Mouse (Mus musculus) gonadal fat pad, adult 2 months (tissue): Measurements from ENCODE around the gene Atp6v0d1. TPM values are rescaled to one million over a fixed set of nuclear protein-coding genes. Genes with fewer than 3 reads are reported as not detected.
A peak's percentile ranks its signal among the peaks of the same experiment; 100 is the strongest.

Source experiments
- DNase-seq: peaks from one replicate; pipeline ENCODE4 v3.0.0-alpha.2; 2012; ENCODE audit warnings: low read depth
- polyA plus RNA-seq: library from polyadenylated mRNA; depleted of rRNA; stranded (reverse); fragments of >200 nt; gene quantifications from 2 replicates; pipeline ENCODE4 v1.2.3, GENCODE M21; 2012

Atp6v0d1 gene
- polyA plus RNA-seq, 1 experiment: 163 TPM

DNA sequence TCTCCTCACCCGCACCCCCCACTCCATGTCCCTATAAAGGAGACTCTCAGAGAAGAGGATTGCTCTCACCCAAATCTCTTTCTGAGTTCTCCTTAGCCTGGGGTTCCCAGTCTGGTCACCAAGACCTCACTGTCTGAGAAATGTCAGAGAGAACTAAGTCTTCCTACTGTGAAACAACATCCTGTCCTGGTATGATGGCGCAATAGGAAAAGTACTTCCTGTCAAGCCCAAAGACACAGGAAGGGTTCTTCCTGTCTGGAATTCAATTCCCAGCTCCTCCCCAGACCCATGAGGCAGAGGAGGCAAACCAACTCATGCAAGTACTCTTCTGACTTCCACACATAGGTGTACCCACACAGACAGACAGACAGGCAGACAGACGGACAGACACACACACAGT lies 61.2 kb downstream of the Atp6v0d1 start:
- DNase-seq: no peak

DNA sequence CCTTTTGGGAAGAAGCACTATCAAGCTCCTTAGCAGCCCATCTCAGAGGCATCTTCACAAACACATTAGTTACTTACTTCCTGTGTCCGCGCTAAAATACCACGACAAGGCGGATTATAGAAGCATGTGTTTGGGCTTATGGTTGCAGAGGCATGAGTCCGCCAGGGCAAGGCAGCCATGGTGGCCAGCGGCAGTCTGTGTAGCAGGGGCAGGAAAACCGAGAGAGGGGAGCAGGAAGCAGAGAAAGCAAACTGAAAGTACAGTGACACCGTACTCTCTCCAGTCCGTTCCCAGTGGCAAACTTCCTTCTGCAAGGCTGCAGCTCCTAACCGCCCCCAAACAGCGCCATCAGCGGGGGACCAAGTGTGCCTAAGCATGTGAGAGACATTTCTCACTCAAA lies 66.1 kb downstream of the Atp6v0d1 start:
- no peak for DNase-seq

DNA sequence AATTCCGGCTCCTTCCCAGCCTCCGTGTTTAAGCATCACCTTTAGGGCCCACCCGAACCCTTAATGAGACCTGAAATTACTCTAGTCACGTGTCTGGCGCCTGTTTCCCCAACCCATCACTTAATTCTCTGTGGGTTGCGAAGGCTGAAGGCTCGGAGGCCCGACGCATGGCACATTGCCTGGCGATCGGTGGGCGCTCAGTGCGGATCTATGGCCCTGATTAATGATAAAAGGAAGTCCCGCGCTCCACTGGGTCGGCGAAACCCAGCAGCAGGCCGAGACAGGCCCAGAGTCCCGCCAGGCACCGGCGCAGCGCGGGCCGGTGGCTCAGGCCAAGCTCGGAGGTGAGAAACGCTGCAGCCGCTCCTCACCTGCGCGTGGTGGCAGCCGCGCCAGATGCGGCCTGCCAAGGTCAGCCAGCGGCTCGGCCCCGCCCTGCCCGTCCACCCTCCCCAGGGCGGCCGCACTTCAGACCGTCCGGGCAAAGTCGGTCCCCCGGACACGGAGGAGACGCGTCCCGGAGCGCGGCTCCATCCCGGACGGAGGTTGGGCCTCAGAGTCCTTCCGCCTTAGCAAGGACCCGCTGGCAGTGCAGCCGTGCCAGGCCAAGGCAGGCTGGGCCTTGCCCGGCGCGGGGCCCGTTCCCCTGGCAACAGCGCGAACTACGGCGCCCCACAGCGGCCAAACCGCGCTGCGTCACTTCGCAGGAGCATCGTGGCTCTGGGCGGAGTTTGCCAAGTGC lies 69.2 kb downstream of the Atp6v0d1 start, which contains the start of gene Zdhhc1:
Zdhhc1 (minus strand) TSS at position 464 of the 742 bp plus-strand sequence.
- no peak for DNase-seq

DNA sequence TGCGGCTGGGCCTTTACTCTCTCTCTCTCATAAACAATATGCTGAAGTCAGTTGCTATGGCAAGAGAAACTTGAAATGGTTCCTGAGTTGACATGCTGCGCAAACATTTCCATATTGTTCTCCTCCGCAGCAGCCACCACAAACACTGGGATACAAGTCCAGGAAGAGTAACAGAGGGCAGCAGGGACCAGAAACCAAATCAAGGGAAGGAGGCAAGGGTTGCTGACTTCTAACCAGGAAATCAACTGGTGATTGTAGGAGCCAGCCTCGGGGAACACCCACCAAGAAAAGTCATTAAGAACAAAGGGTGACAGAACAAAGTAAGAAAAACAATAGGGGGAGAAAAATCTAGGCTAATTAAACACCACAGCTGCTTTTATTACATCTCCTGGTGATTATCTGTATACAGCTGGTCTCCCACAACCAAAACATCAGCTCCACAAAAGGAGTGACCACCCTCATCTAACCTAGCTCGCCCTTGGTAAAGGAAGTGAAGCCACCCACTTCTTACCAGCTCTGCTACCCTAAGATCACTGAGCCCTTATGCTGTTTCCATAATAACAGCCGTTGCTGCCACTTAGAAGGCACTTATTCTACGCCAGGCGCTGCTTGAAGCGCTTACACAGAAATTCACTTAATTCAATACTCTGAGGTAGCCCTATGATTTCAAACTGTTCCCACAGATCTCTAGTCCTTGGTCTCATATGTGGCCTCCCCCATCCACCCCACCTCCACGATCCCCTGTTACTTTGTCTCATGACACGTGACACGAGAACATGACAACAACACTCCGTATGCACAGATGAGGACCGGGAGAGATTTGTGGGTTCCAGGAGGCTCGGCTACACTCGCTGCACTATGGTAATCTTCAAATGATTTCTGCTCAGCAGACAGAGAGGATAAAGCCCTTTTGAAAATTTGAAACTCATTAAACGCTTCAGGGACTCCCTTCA lies 70.2 kb downstream of the Atp6v0d1 start:
- no peak for DNase-seq

DNA sequence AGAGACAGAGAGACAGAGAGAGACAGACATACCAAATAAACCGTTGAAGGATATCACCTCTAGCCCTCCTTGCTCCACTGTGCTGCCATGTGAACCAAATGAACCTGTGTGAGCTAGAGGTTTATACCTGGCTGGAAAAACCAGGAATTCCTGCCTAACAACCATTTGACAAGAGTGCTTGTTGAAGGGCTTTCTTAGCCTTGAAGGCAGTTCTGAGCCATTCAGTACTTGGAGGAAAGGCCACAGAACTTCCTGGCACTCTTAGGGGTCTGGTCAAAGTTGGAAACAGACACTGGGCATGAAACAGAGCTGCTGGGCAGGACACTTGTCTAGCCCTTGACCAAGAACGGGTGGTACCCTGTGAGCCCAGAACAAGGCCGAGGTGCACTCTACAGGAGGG lies 71.3 kb downstream of the Atp6v0d1 start:
- DNase-seq: peak; percentile 94

DNA sequence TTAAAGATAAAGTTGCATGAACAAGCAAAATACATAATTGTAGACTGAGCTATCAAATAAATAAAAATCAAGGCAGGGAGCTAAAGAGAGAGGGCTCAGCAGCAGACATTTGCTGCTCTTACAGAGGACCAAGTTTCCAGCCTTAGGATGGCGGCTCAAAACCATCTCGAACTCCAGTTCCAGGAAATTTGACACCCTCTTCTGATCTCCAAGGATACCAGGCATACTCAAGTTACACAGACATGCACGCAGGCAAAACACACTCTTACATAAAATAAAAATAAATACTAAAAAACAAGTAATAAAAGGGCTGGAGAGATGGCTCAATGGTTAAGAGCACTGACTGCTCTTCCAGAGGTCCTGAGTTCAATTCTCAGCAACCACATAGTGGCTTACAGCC lies 72.4 kb downstream of the Atp6v0d1 start:
- no peak for DNase-seq

DNA sequence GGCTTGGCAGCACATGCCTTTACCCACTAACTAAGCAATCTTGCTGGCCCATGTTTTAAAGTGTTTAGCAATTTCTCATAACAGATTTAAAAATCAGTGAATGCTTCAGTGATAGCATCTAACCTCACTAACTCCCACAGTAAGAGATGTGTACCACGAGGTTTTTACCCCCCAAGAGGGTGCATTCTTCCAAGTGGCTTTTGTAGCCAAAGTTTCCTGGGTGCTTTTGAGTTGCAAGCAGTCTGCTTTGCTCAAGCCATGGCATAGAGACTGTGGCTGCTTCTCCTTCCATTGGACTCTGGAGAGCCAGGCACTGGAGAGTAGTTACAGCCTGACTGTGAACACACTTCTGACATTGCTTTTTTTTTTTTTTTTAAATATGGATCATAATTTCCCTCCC lies 76.6 kb downstream of the Atp6v0d1 start:
- no peak for DNase-seq

DNA sequence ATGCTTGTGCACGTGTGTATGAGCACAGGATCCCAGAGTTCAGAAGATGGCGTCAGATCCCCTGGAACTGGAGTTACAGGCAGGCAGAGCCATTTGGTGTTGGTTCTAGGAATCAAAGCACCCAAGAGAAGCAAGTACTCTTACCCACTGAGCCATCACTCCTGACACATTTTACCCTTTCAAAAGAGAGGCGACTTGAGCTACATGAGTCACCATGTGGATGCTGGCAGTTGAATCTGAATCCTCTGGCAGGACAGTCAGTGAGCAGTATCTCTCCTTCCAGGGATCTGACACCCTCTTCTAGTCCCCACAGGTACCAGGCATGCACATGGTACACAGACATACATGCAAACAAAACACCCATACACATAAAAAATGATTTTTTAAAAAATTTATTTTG lies 77.8 kb downstream of the Atp6v0d1 start:
- no peak for DNase-seq

DNA sequence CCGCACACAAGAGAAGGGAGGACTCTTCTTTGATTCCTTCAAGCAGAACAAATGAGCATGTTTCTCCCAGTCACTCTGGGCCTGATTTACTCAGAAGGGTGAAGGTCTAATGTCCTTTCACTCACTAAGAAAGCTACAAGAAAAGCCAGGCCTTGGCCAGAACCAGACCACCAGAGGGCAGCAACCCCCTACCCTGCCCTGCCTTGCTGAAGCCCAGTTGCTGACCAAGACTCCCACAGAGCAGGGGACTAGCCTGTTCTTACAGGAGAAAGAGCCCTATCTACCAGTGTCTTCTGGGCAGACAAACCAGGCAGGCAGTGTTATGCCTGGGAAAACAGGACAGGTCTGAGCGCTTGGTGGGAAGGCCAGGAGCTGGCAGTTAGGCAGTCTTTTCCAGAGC lies 81.5 kb downstream of the Atp6v0d1 start:
- no peak for DNase-seq

DNA sequence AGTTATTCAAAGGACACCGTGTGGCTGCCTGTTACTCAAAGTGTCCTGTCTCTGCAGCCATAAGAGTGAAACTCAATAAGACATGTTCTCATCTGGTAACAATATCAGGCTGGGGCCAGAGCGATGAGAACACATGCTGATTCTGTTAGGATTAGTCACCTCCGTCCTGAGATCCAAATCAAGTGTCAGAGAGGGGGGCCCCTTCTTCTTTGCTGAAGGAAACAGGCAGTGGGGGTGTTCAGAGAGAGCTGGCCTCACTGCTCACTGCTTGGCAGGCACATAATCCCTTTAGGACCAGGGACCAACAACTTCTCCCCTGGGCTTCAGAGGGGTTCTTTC lies 81.8 kb downstream of the Atp6v0d1 start:
- DNase-seq: no peak

DNA sequence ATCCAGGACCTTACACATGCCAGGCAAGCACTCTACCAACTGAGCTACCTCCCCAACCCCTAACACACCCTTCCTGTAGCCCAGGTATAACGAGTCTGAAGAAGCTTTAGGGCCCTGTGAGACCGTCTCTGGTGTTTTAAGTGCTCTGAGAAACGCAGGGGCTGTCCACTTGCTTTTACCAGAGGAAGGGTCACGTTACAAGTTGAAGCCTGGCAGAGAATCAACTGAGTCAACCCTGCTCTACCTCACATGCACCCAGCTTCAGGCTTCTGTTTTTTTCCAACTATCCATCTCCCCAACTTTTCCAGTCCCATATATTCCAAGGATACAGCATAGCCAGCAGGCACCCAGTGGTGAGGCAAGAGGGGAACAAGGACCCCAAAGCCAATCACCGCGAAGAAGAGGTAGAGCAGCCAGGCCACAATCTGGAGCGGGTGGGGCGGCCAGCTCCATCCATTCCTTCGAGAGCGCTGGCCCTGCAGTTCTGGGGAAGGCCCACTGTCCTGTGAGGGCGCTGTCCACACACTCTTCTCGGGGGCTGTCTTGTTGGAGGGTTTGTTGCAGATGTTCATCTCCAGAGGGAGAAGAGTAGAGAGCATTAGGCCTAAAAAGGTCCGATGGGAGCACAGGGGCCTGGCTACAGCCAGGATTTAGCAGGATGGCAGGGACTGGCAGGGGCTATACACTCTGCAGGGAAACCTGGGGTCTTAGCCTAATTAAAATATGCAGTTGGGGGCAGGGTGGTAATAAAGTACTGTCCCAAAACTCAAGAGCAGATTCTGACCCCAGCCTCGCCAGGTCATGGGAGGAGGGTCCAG lies 82.4 kb downstream of the Atp6v0d1 start:
- no peak for DNase-seq

DNA sequence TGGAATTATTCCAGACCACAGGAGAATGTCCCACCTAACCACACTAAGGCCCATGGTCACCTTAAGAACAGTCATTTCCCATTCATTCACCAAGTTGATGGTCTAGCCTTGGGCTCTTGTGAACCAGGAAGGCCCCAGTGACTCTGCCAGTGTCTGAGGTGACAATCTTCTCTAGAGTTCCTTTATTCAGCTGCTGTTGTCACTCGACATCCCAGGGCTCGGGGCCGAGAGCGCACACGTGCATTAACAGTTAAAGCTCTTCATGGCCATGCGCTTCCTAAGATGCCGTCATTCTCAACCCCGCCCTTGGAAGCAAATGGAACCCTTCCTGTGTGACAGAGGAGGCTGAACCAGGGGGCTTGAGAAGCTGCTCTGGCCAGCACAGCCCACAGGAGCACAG lies 83.7 kb downstream of the Atp6v0d1 start:
- DNase-seq: no peak

DNA sequence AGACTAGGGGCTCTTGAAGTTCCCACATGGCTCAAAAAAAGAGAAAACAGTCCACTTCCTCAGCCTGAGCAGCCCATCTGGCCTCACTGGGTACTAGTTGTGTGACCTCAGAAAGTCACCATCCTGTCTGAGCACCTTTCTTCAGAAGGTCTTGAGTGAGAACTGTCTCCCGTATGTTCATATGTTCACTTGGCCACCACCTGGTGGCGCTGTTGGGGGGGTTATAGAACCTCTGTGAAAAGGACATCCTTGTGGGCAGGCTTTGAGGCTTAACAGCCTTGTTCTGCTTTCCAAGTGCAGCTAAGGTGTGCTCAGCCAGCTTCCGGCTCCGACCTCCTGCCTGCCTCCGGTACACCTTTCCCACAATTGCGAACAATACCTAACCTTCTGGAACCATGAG lies 84.4 kb downstream of the Atp6v0d1 start:
- DNase-seq: no peak

DNA sequence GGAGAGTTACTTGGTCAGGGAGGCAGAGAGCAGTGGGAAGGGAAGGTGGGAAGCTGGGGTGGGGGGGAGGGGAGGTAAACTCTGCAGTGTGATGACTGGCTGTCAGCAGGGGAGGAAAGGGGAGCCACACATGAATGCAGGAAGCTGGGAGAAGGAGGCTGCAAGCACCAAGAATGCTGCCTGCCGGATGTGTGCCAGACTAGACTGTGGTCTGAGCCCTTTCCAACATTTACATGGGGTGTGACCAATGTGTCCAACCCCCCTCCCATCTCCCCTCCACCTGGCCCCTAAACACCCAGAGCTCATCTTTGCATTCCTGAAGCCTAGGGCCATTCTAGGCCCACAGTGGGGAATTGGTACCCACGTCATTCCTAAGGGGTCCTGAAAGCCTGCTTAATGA lies 84.8 kb downstream of the Atp6v0d1 start:
- DNase-seq: no peak

DNA sequence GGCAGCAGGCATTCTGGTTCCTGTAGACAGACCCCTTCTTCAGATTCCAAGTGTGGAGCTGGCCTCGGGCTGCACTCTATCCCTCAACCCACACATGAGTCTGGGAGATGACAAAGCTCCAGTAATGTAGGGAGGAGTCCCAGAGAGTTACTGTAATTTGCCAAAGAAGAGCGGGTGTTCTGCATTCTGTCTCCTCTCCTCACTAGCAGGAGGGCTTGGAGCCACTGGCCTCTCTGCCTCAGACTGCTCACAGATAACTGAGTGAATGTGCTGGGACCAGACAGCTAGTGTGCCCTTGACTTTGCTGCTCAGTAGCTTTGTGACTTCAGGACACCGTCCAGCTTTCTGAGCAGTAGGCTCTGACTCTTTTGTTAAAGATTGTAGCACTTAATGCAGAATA lies 88.1 kb downstream of the Atp6v0d1 start:
- DNase-seq: no peak

DNA sequence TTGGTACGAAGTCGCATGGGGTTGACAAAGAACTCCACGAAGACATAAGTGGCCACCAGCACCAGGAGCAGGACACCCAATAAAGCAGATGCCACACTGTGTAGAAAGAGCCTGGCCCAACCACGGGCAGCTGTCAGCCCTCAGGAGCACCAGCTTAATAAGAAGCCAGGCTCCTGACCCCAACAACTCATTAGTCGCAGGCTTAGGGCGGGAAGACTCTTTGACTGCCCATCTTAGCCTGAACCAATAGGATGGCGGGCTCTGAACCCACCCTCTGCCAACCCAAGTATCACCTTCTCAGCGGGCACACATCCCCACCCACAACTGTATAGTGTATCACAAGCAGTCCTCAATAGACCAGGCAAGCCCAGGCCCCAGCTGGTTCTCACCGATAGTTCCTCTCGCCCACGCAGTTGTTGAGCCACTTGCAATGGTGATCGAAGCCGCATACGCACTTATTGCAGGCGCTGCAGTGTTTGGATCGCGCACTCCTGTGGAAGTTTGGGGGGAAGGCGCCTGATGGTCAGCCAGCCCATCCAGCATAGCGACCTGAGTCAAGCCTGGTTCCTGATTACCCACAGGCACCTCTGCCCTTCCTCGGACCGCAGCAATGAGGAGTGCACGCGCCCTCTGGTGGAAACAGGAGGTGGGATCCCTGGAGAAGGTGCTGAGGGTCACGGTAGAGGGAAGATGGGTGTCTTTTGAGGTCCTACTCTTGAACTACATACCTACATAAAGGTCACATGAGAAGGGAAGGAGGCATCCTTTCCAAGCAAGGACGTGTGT lies 89.0 kb downstream of the Atp6v0d1 start:
- no peak for DNase-seq

DNA sequence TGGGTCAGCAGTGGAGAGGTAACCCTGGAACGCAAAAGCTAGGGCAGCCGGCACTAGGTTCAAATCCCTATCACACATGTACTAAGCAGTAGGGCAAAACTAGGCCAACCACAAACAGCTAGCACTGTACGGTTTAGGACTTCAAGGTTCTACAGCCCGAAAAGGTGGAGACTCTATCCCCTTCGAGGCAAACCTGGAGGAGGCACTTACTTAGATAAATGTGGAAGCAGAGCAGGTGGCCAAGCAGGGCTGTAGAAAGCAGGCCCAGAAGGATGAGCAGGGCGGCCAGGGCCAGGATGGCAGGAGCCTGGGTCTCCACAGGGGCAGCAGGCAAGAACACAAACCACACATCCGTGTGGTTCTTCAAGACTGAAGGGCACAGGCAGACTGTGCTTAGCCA lies 89.7 kb downstream of the Atp6v0d1 start:
- no peak for DNase-seq

DNA sequence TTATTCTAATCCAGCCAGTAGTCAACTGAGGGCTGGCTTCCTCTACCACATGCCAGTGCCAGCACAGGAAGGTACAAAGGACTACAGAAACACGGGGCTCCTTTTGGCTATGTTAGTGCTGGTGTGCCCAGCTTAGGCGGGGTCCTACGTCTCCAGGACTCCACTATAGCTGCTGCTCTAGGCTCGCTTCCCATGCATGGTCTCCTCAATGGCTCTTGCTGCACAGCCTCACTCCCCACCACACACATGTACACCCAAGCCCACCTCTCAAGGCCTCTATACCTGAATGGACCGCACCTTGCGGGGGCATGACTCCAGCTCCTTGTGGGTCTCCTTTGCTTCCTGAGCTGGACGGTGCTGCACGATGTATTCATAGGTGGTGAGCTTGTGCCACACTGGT lies 90.1 kb downstream of the Atp6v0d1 start:
- DNase-seq: no peak

DNA sequence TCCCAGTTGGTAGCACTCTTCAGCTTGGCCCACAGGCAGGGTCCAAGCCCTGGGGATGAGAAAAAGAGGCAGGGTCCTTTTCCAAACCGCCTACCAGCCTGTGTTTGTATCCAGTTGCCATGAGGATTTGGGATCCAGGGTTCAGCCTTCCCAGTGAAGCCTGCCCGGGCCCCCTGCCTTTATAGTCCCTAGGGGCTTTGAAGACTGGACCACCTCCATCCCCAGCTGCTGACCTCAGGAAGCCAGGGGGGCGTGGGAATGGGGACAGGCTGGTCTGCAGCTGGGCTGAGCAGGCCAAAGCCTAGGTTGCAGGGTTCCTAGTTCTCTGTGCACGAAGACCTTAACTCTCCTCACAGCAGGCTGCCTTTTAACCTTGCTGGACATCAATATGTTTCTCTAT lies 90.6 kb downstream of the Atp6v0d1 start:
- no peak for DNase-seq

DNA sequence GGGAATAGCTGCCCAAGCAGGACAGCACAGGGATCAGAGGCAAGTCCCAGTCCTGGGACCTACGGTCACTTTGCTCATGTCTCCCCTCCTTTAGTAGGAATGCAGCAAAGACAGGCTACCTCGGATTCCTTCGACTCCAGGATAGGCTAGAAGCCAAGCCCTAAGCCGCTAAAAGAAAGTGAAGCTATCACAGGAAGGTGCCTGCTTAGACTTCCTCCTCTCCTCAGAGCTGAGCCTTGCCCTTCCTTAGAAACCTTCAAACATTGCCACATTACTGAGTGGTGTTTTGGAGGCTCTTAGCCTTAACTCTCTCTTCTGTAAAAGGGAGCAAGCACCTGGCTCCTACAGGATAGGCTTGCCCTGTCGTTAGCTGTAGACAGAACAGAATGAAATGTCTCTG lies 91.2 kb downstream of the Atp6v0d1 start:
- no peak for DNase-seq
